Mouse (Mus musculus): Measurements from ENCODE around the gene Rapgef4.
"Not testable (repeated sequence)": the region's sequence is repeated elsewhere in the genome, so short reads cannot be mapped to it uniquely, and the experiment has no call there.

Gene Rapgef4

DNA sequence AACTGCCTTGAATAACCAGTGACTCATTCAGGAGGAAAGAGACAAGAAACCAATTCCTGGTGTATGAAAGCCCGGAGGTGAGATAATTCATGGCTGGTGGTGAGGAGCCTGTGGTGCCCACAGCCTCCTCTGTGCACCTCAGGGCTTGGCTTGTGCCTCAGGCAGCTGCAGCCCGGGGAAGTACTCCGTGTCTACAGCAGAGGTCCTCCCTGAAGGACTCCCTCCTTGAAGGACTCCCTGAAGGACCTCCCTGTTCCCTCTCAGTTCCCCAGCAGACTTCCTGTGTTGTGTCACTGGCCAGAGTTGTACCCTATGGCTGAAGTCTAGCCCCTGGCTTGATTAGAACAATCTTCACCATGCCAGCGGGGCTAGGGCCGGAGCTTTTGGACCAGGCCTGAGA lies 50.7 kb downstream of the Rapgef4 start:
- DNase-seq: no peak

DNA sequence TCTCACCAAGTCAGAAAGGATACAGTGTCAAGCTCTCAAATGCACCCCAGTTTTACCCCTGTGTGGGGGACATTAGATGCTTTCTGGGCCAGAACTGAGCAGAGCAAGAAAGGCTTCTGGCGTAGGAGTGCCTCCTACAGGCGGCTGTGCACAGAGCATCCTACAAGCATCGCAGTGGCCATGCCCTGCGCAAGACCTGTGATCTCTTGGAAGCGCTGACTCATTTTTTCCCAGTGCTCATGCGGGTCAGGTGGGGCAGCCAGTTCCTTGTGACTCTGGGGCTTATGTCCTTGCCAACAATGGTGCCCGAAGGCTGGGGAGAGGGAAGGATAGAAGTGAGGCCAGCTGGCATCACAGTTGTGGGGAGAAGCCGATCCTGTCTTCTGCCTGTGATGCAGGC lies 54.6 kb downstream of the Rapgef4 start:
- DNase-seq: peak; percentile 52

DNA sequence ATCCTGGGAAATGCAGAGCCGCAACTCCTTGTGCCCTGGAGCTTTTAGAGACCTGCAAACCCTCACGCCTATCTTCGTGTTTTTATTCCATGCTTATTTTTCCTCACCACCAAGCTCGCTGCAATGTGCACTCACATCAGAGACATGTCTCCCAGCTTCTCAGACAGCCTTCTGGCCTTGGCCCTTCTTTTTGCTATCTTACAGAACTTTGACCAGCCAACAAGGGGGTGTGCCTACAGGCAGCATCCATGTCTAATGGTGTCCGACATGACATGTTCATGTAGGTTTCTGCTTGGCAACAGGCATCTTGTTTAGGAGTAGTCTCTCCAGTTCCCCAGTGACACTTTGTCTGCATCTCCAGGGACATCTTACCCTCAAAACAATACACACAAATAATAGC lies 56.3 kb downstream of the Rapgef4 start:
- no peak for DNase-seq

DNA sequence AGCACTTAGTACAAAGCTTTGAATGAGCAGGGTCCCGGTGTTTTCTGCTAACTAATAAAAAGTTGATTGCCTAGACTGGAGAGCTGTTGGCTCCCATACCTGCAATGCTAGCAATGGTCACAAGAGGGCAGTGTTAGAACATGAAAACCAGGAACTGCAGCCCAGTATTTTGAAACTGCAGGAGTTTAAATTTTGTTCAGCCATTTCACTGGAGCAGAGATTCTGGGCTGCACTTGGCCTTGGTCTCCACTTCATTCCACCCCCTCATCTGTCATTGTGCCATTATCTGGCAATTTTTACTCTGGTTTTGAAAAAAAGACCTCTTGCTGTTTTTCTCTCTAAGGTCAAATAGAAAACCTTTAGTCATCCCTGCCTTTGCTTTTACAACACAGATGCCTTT lies 57.2 kb downstream of the Rapgef4 start:
- peak; percentile 83 for DNase-seq

DNA sequence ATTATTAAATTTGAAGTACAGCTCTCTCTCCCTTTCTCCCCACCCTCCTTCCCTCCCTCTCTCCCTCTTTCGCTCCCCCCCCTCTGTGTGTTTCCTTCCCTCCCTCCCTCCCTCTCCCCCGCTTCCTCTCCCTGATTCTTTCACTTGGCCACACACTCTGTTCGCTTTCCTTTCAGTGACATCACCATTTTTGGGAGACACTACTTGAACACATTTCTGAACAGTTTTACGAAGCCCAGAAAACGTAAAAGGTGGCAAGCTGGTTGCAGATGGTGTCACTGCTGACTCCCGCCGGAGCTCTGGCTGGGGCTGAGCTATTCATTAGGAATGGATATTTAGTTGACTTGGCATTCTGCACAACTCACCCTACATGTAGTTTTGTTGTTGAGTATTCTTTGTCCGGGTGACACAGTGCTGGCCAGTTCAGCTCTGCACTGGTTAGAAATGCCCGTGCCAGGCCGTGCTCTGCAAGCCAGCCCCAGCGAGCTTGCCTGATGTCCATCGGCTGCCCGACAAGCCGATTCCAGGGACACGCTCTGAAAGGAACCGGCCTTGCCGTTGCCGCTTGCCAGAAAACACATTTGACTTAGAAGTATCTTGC lies 57.7 kb downstream of the Rapgef4 start:
- no peak for DNase-seq

DNA sequence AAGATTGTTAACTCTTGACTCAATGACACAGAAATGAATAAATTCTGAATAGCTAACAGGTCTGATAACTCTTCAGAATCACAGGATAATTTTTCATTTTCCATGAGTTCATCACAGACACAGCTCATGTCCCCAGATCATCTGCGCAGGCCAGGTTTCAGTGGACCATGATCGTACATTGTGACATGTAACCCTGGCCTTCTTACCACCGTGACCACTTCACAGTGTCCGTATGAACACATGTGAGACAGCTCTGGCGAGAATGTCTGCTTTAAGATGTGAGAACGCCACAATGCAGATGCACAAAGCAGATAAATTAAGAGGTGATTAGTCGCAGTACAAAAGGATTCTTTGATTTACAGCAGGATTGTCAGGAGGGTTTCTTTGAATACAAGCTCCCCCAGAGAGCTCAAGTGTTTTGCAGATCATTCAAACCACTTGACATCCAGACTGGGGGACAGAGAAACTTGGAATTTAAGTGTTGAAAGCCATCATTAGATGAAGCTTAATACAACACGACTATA lies 58.5 kb downstream of the Rapgef4 start:
- DNase-seq: no peak

DNA sequence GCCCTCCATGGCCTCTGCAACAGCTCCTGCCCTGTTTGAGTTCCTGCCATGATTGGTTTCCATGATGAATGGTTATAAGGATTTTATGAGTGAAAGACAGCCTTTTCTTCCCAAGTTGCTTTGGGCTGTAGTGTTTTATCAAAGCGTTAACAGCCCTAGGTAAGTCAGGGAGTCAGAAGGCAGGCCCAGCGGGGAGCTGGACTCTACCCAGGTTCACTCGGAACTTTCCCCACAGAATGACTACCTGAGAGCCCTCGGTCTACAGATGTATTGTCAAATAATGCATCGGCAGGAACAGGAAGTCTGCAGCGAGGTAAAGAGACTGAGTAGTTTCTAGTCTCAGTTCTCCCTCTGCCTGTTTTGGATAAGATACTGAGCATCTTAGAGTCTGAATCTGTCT lies 60.0 kb downstream of the Rapgef4 start:
- DNase-seq: no peak

DNA sequence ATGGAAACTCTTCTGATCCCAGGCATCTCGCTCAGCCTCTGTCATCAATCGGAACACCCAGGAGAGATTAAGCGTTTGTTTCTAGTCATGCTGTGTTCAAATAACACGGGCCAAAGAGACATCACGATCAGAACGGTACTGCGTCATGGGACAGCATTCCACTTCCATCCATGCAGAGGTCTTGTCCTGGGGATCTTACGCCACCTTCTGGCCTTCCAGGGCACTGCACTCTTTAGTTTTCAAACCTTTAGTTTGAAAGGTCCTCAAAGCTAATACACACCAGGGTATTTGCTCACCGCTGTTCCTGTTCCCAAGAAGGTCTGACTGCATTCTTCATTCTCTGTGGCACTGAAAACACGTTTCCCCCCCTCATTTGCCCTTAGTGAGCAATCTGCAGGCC lies 61.1 kb downstream of the Rapgef4 start:
- no peak for DNase-seq

DNA sequence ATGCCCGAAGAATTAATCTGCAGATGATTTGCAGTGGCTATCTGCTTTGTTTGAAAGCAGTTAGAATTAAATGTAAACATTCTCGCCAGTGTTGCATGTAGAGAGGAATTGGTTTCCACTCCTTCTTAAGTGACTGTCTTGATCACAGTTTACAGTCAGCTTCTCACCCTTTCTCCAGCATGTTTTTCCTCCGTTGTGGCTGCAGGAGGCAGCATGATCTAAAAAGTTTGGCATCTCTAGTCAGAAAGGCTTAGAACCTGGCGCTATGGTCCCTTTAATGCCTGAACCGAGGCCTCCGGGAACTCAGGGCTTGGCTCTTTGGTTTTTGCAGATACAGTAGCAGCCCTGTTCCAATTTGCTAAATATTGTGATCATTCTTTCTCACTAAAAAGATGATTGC lies 63.2 kb downstream of the Rapgef4 start:
- DNase-seq: no peak

DNA sequence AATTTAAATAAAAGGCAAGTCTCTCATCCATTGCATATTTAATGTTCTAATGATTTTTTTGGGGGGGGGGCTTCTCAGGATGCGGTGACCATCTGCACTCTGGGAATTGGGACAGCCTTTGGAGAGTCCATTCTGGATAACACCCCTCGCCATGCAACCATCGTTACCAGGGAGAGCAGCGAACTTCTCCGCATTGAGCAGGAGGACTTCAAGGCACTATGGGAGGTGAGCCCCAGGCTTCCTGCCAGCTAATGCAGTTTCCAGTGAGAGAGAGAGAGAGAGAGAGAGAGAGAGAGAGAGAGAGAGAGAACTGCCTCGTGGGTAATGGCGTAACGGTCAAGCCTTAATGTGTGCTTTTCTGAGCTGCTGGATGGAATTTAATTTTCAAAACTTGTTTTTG lies 64.0 kb downstream of the Rapgef4 start:
- DNase-seq: no peak

DNA sequence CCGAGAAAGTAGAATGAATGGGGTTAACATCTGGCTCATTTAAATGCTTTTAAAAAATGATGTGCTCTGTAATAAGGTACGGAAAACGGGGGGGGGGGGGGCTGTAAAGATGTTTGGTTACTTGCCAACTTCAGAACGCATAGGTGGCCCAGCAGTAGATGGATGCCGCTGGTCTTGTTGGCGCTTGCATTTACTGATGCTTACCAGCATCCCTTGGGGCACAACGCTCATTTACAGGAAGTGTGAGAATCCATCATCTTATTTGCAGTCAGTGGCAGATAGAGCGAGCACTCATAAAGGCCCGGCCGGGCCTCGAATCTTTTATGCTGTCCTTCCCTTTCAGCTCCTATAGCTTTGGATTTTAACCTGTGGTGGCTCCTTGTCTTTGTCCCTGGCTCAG lies 64.6 kb downstream of the Rapgef4 start:
- no peak for DNase-seq

DNA sequence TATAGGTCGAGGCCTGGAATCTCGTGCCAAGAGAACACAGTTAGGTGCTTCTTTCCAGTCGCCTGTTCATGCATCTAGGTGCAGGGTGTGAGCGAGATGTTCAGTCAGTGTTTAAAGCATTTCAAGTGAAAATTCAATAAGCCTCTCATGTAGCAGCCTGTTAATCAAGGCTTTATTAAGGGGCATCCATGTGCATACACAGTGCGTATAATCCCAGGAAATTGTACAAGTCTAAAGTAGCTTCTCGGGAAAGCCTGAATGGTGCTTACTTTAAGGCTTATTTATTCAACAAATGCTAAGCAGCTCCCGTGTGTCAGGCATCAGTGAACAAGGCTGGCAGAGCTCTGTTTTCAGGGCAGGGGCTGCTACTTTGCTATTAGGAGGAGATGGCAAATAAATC lies 69.4 kb downstream of the Rapgef4 start:
- DNase-seq: no peak

DNA sequence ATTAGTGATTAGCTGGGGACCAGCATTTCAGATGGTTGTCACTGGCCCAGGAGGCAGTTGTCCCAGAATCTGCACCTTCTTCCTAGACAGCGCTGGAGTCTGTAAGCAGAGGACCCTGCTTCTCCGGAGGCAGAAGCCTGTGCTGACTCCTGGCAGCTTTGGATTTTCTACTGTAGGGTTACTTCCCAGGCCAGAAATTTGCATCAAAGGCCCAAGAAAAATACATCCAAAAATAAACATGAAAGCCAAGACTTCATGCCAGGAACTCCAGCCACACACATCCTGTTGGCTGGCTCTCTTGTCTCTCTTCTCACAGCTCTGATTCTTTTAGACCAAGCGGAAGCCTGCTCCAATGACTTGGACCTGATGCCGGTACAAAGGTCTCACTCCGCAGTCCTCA lies 73.2 kb downstream of the Rapgef4 start:
- no peak for DNase-seq

DNA sequence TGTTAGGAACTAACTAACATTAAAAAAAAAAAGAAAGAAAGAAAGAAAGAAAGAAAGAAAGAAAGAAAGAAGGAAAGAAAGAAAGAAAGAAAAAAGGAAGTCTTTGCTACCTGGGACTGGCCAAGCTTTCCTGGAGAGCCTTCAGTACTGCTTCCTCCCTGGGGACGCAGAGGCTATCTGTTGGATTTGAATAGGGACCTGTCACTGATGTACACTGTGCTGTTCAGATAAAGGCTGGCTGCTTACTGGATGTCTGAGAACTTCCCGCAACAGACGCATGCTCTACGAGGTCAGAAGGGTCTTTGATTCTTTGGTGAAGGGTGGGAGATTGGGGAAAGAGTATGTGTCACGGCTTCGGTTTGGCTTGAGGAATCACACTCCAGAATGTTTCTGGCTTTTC lies 73.7 kb downstream of the Rapgef4 start:
- no peak for DNase-seq

DNA sequence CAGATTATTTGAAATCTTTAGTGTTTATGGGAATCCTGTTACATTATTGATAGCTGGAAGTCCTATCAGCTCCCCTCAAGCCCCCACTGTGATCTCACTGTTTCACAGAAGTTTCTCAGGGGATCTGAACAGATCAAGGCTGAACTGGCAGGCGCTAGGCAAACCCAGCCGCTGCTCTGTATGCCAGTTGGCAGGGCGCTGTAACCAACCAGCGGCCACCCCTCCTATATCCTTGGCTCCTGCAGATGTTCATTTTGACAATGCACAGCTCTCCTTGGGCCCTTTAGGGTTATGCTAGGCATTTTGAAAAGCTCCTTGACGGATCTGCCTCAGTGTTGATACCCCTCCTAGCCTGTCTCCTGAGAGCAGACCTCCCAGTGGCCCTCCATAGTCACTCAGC lies 74.4 kb downstream of the Rapgef4 start:
- no peak for DNase-seq

DNA sequence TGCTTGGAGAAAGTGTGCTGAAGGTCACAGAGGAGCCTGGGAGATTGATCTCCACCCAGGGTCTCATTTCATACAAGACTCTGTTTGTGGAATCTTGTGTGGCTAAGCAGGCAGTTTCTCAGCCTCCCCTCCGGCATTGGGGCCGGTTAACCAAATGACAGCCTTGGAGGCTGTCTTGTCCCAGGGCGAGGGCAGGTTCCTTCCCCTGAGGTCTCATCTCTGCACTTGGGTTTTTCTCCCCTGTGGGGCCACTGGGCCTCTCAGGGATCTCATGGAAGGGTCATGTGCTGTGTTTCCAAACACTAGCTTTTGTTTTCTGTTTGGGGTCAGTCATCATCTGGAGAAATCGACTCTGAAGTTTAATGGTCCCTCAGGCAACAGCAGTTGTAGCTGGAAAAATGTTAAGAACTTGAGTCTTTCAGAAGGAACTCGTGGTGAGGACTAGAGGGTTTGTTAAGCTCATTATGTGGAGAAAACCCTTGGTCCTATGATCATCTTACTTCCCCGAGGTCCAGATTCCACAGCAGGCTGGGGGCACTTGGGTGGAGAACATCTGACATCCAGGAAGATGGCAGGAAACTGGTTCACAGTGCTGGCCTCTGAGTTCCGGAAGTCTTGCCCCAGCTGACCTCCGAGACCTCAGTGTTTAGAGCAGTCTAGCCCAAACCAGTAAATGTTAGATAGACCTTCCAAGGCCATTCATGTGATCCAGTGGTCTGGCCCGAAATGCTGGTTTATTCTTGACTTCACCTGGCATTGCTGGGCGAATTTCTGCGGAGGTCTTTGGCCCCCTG lies 75.2 kb downstream of the Rapgef4 start:
- no peak for DNase-seq

DNA sequence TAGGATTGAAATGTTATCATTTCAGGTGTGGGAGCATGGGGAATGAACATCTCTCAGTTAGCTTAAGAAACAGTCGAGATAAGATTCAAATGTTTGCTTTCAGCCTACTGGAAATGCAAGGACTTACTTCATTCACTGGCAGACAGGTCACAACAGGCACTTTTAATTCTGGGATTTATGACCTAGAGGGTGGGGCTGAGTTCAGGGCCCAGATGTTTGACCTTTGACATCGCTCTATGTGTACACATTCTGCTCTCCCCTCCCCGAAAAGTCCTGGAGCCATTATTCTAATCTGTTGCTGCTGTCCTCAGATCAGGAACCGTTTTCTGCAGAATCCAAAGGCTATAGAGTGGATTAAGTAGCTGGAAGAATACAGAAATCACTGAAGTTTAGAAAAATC lies 81.9 kb downstream of the Rapgef4 start:
- no peak for DNase-seq

DNA sequence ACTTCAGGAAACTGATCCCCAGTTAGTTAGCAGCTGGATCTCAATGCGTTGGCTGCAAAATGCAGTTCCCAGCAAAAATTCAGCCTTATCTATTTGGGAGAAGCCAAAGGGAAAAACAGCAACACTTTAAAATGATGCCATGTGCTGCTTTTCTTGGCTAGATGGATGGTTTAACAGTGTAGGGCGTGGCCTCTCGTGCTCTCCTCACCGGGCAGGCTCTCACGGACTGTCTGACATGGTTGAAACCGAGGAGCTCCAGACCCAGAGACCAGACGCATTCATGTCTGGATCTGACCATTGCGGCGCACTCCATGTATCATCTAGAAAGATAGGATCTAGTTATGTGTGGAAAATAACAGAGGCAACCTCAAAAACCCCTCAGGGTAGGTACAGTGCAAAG lies 87.5 kb downstream of the Rapgef4 start:
- no peak for DNase-seq

DNA sequence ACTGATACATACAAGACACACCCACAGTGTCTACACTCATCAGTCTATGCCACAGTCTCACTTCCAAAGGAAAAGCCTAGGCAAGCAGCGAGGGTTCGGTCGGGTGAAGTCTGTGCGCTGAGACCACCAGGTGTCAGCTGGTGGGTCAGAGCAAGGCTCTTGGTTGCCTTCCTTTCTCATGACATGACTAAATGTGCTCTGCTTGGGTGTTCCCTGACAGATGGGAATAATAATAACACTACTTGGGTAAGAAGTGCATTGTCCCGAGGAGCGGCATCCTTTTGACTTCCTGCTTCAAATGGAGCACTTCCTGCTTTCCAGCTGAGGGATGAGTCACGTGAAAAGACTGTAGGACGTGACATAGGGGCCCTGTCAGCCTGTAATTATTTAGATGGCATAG lies 89.0 kb downstream of the Rapgef4 start:
- no peak for DNase-seq

DNA sequence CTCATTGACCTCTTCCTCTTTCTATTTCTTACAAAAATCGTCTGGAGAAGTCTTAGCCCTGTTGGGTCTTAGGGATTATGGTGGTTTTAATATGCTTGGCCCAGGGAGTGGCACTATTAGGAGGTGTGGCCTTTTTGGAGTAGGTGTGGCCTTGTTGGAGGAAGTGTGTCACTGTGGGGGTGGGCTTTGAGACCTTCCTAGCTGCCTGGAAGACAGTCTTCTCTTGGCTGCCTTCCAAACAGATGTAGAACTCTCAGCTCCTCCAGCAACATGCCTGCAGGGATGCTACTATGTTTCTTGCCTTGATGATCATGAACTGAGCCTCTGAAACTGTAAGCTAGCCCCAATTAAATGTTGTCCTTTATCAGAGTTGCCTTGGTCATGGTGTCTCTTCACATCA lies 92.1 kb downstream of the Rapgef4 start:
- DNase-seq: not testable (repeated sequence)

DNA sequence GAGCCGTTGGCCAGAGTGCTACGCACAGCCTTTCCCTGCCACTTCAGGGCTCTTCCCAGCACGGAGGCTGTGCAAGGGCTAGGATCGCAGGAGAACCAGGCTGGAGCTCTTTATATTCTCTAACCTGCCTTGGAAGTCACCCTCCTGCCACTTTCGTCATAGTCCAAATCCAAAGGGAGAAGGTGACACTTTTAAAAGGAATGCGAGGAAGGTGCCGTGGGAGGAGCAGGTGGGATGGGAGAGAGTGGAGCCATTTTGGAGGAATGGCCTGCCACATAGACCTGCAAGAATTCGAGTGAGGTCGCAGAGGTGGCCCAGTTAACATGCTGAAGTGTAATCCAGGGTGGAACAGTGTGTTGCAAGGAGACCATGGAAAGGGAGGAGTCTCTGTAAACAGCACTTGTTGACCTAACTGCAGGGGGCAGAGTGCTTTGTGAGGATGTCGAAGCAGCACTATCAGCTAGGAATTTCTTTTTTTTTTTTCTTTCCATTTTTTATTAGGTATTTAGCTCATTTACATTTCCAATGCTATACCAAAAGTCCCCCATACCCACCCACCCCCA lies 94.0 kb downstream of the Rapgef4 start:
- DNase-seq: no peak

DNA sequence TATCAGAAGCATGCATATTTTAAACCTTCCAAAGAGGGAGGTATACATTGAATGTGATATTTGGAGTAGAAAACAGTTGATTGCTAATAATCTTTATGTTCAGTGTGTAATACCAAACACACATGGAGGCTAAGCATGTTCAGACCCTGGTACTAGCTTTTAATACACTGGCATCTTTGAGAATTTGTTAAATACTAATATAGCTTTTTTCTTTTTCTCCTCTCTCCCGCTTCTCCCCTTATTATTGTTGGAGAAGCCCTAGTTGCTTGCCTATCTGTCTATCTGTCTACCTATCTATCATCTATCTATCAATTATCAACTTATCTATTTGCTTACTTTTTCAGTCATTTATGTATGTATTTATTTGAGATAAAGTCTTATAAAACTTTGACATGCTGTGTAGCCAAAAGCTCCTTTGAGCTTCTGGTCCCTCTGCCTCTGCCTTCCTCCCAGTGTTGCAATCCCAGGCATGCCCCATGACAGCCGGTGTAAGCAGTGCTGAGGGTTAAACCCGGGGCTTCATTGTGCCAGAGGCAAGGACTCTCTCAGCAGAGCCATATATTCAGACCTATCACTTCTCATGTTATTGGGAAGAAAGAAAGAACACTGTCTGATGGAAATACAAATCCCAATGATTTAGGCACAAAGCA lies 96.6 kb downstream of the Rapgef4 start:
- no peak for DNase-seq

DNA sequence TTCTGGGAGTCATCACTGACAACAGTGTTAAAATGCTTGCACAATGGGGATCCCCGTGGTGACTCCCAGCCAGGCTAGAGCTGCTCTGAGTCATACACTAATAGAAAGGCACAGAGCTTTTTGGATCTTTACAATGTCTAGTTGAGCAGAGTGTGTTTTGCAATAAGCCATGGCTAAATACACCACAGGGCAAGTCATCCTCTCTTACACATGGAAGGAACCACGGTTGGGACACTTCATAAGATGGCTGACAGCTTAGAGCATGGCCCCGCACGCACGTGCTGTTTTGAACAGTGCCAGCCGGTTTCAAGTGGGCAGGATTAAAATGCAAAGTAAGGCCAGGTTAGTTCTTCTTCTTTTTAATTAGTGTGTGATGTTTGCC lies 97.1 kb downstream of the Rapgef4 start:
- DNase-seq: no peak

DNA sequence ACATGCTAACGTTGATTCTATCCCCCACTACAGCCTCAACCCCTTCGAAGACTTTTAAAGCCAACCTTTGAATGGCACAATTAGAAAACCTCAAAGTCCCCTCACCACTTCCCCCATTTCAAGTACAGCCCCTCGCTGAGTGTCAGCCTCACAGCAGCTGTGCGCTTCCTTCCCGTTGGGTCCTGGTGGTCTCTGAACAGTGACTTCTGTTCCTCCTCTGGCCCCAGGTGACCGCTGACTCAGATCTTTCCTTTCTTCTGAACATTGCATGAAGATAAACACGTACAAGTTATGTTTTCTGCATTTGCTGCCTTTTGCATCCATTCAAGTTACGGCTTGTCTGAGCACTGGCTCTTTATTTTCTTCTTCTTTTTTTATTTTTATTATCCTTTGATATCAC lies 98.1 kb downstream of the Rapgef4 start:
- DNase-seq: peak; percentile 32

Measured in thymus, postnatal 25 days (tissue).